Mouse (Mus musculus): ENCODE measurements at regions not wholly inside any gene's neighbourhood (a gene's known extent, or its start where the extent isn't known, plus 50 kb on each side); places are given as distances from the start of the nearest gene placed in this dataset.

- in situ Hi-C loops (cut with MboI; ENCODE audit: low pct_ligation_motif_present, low pct_unique_long_range_greater_than_20kb, low sequenced_read_pairs) (no loop called here), dilution Hi-C loops (cut with MboI; ENCODE audit: extremely low pct_ligation_motif_present, extremely low pct_unique_long_range_greater_than_20kb, low sequenced_read_pairs) (no loop called here)
- TF ChIP-seq E2F4 (IDR thresholded peaks at IDR 0.05; ENCODE audit: insufficient replicate concordance, low read depth, low read length), result no peak
- TF ChIP-seq CHD1 (IDR thresholded peaks at IDR 0.05; ENCODE audit: low read depth, low read length), result no peak
- TF ChIP-seq HCFC1 (IDR thresholded peaks at IDR 0.05; ENCODE audit: low read depth, low read length), result no peak
- TF ChIP-seq TBP (conservative IDR thresholded peaks at IDR 0.05; ENCODE audit: low read depth, low read length), result 0 out of 2 replicates have a peak, but pooled peaks have one; percentile 30
- no peak for TF ChIP-seq GABPA (IDR thresholded peaks at IDR 0.05; ENCODE audit: insufficient replicate concordance, low read depth, low read length)
- TF ChIP-seq POLR2AphosphoS2 (IDR thresholded peaks at IDR 0.05; ENCODE audit: low read depth, low read length), result no peak
- no peak for TF ChIP-seq ZMIZ1 (IDR thresholded peaks at IDR 0.05; ENCODE audit: low read depth, low read length)
- peak; percentile 84; the same call in 1 of the 2 replicates for TF ChIP-seq MAZ (IDR thresholded peaks at IDR 0.05; ENCODE audit: low read depth, low read length)
- TF ChIP-seq BHLHE40 (IDR thresholded peaks at IDR 0.05; ENCODE audit: low read depth, low read length), result peak; percentile 82
- no peak for TF ChIP-seq SMC3 (IDR thresholded peaks at IDR 0.05; ENCODE audit: low read depth, low read length)
- TF ChIP-seq MYC (IDR thresholded peaks at IDR 0.05; ENCODE audit: low read depth, low read length), result peak; percentile 45; the same call in 1 of the 2 replicates
- TF ChIP-seq UBTF (IDR thresholded peaks at IDR 0.05; ENCODE audit: low read depth, low read length), result no peak
- TF ChIP-seq CHD2 (IDR thresholded peaks at IDR 0.05; ENCODE audit: low read length), result peak; percentile 49
- peak; percentile 52; the same call in 1 of the 2 replicates for TF ChIP-seq EP300 (IDR thresholded peaks at IDR 0.05; ENCODE audit: low read length)
- TF ChIP-seq ETS1 (conservative IDR thresholded peaks at IDR 0.05; ENCODE audit: low read depth, low read length), result peak; percentile 83
- TF ChIP-seq NRF1 (IDR thresholded peaks at IDR 0.05; ENCODE audit: low read depth, low read length), result no peak
- TF ChIP-seq USF2 (conservative IDR thresholded peaks at IDR 0.05; ENCODE audit: low read depth, low read length), result peak; percentile 66
- TF ChIP-seq IRF4 (IDR thresholded peaks at IDR 0.05; ENCODE audit: low read depth, low read length), result 0 out of 2 replicates have a peak, but pooled peaks have one; percentile 28
- TF ChIP-seq MAX (IDR thresholded peaks at IDR 0.05; ENCODE audit: low read length), result peak; percentile 70
- TF ChIP-seq ZKSCAN1 (IDR thresholded peaks at IDR 0.05; ENCODE audit: borderline replicate concordance, low read depth, low read length), result no peak
- no peak for TF ChIP-seq ELF1 (IDR thresholded peaks at IDR 0.05; ENCODE audit: low read depth, low read length)
- TF ChIP-seq MEF2A (IDR thresholded peaks at IDR 0.05; ENCODE audit: borderline replicate concordance, low read depth, low read length), result peak; percentile 73
- TF ChIP-seq PAX5 (IDR thresholded peaks at IDR 0.05; ENCODE audit: low read length), result no peak
- TF ChIP-seq JUND (conservative IDR thresholded peaks at IDR 0.05; ENCODE audit: low read depth, low read length), result no peak
- no peak for TF ChIP-seq ZNF384 (IDR thresholded peaks at IDR 0.05; ENCODE audit: low read depth, low read length)
- TF ChIP-seq USF1 (IDR thresholded peaks at IDR 0.05; ENCODE audit: low read depth, low read length), result peak; percentile 76
- no peak; the same call in 1 of the 2 replicates for TF ChIP-seq RAD21 (IDR thresholded peaks at IDR 0.05; ENCODE audit: low read depth, low read length)
- TF ChIP-seq NELFE (IDR thresholded peaks at IDR 0.05; ENCODE audit: low read depth, low read length), result 0 out of 2 replicates have a peak, but pooled peaks have one; percentile 44
- TF ChIP-seq ZC3H11A (IDR thresholded peaks at IDR 0.05; ENCODE audit: low read depth, low read length), result no peak
- no peak for TF ChIP-seq CTCF (conservative IDR thresholded peaks at IDR 0.05 in 1 of 2, IDR thresholded peaks at IDR 0.05 in 1 of 2; ENCODE audit: low read depth in 2 of 2, low read length in 2 of 2)
- peak; percentile 69 for TF ChIP-seq TCF12 (IDR thresholded peaks at IDR 0.05; ENCODE audit: low read depth, low read length)
- no peak for TF ChIP-seq RCOR1 (conservative IDR thresholded peaks at IDR 0.05; ENCODE audit: low read depth, low read length)
- TF ChIP-seq MXI1 (IDR thresholded peaks at IDR 0.05; ENCODE audit: low read depth, low read length), result peak; percentile 55; the same call in 1 of the 2 replicates
- no peak for TF ChIP-seq JUN (IDR thresholded peaks at IDR 0.05; ENCODE audit: insufficient read depth, low read depth, low read length)
- TF ChIP-seq SIN3A (IDR thresholded peaks at IDR 0.05; ENCODE audit: low read length), result peak; percentile 39; the same call in 1 of the 2 replicates
- TF ChIP-seq MAFK (IDR thresholded peaks at IDR 0.05; ENCODE audit: insufficient replicate concordance, low read length), result no peak
- 0 out of 2 replicates have a peak, but pooled peaks have one; percentile 12 for TF ChIP-seq KAT2A (IDR thresholded peaks at IDR 0.05; ENCODE audit: insufficient replicate concordance, low read length)
- TF ChIP-seq POLR2A (IDR thresholded peaks at IDR 0.05; ENCODE audit: low read depth, low read length), result 0 out of 2 replicates have a peak, but pooled peaks have one; percentile 39
- Histone ChIP-seq H3K4me2 (ENCODE audit: insufficient read depth, low read depth, poor library complexity, severe bottlenecking) (peak overlapping the region; percentile 6; the same call in 1 of the 2 replicates), H3K9ac (ENCODE audit: insufficient read depth, low read depth) (peak overlapping the region; percentile 19; the same call in 1 of the 2 replicates), H3K27ac (ENCODE audit: insufficient read depth, low read depth) (peak overlapping the region; percentile 52; the same call in 1 of the 2 replicates), H3K9me3 (replicated peaks; ENCODE audit: low read length) (peaks cover 4% of the 10 kb centered on the region), H3K36me3 (replicated peaks in 1 of 2; ENCODE audit: control insufficient read depth in 1 of 2, insufficient read depth in 1 of 2, low read length in 1 of 2) (no peaks in the 10 kb centered on the region), H3K4me1 (ENCODE audit: control insufficient read depth in 1 of 2, insufficient read depth in 2 of 2) (peaks cover 30 to 45% of the 10 kb centered on the region in 2 experiments), H3K27me3 (replicated peaks) (no peaks in the 10 kb centered on the region), H3K79me2 (replicated peaks; ENCODE audit: control insufficient read depth, extremely low read depth, insufficient read depth, poor library complexity, severe bottlenecking) (no peaks in the 10 kb centered on the region), H3K4me3 (replicated peaks in 1 of 3; ENCODE audit: low read depth in 2 of 3, low read length in 2 of 3, poor library complexity in 1 of 3) (no peak overlapping the region)
- peak; percentile 64 for DNase-seq (ENCODE audit: extremely low read depth)
These were observed 78.5 kb downstream of the Sik1 start for GRCm38 (mm10) chr17:31776949-31777607.
